In the genomic region with DNA sequence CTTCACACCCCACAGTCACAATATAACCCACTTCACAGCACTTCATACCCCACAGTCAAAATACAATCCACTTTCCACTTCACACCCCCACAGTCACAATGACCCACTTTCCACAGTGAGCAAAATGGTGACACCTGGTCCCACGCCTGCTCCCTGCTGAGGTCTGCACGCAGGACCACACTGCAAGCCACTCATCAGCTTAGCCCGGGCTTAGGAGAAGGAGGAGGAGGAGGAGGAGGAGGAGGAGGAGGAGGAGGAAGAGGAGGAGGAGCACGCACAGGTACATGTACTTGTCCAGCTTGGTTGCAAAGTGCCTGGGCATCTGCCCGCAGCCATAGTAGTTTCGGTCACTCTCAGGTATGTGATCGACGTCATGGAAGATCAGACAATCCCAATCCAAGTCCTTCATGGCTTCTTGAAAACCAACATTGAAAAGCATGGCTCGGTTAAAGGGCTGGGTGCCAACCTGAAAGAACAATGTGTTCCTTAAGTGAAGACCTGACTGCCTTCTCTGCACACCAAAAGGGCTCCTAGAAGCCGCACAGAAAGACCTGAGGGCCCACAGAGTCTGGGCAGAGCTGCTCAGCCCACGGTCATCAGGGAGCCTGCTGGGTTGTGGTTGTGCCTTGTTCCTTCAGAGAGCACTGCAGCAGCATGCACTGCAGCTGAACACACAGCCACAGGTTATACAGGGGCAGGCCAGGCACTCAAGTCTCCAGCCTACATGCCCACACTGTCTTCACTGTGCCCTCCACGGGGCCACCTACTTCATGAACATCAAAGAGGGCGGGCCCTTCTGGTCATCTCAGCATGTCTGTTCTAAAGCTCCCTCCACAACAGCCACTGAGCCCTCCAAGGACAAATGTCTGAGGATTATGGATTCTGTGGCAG, we compare ENCODE assay signal across 11 mouse cellular contexts. TPM values are rescaled to one million over a fixed set of nuclear protein-coding genes. Genes with fewer than 3 reads are reported as not detected.
DNase-seq lines count a peak whose midpoint lies in the region; ATAC-seq and TF ChIP-seq lines count a peak whose summit lies in the region.
"Had no signal": no experiment of that assay in that cellular context is flagged by ENCODE, and none has a peak within 500 bp of the region (broad histone marks: within the 10 kb centered on the region; RNA-seq: fewer than 3 reads in every experiment).

No protein-coding gene starts in this region.

- H3K4me2 ChIP-seq in intestine, postnatal 0 days (replicated peaks; ENCODE audit: low read depth), result no peak overlapping the region
- H3K4me2 ChIP-seq in heart, embryonic 11.5 days, result no peak overlapping the region
- H3K4me2 ChIP-seq: embryonic facial prominence, embryonic 15.5 days; stomach, embryonic 15.5 days had no signal

- H3K27me3 ChIP-seq in intestine, postnatal 0 days (replicated peaks; ENCODE audit: control insufficient read depth, insufficient read depth, low read length), result no peaks in the 10 kb centered on the region
- no peaks in the 10 kb centered on the region for H3K27me3 ChIP-seq in heart, embryonic 11.5 days (ENCODE audit: control insufficient read depth, insufficient read depth, low read length)
- H3K27me3 ChIP-seq: embryonic facial prominence, embryonic 15.5 days; stomach, embryonic 15.5 days had no signal

- H3K27ac ChIP-seq in intestine, postnatal 0 days (ENCODE audit: low read depth, low read length), result no peak overlapping the region
- H3K27ac ChIP-seq in heart, embryonic 11.5 days (ENCODE audit: low read depth, low read length), result no peak overlapping the region
- H3K27ac ChIP-seq: embryonic facial prominence, embryonic 15.5 days; macrophage; stomach, embryonic 15.5 days had no signal

- ATAC-seq in intestine, postnatal 0 days, result no peak
- ATAC-seq in heart, embryonic 11.5 days (replicated peaks; ENCODE audit: insufficient number of reproducible peaks, low FRiP score, low TSS enrichment), result no peak
- ATAC-seq: forebrain, postnatal 0 days had no signal

- peak; percentile 2 for DNase-seq in kidney, adult 18-20 months
- DNase-seq in kidney, postnatal 14 days, result no peak
- peak; percentile 4 for DNase-seq in thymus, postnatal 4 days
- DNase-seq in thymus, postnatal 36 days, result no peak
- DNase-seq in cerebellum, postnatal 36 days, result peak; percentile 23 to 31
- DNase-seq: forebrain, postnatal 0 days had no signal

- H3K4me1 ChIP-seq in intestine, postnatal 0 days (replicated peaks; ENCODE audit: control insufficient read depth, insufficient read depth, low read length), result no peaks in the 10 kb centered on the region
- H3K4me1 ChIP-seq in heart, embryonic 11.5 days (ENCODE audit: control insufficient read depth, insufficient read depth, low read length), result no peaks in the 10 kb centered on the region
- H3K4me1 ChIP-seq: embryonic facial prominence, embryonic 15.5 days had no signal

- peaks cover 90% of the 10 kb centered on the region for H3K36me3 ChIP-seq in intestine, postnatal 0 days (ENCODE audit: control insufficient read depth, insufficient read depth)
- H3K36me3 ChIP-seq in heart, embryonic 11.5 days (ENCODE audit: control insufficient read depth, insufficient read depth, low read length), result peaks cover 23% of the 10 kb centered on the region

- H3K9ac ChIP-seq in intestine, postnatal 0 days (ENCODE audit: low read depth, low read length), result no peak overlapping the region
- no peak overlapping the region for H3K9ac ChIP-seq in heart, embryonic 11.5 days (ENCODE audit: low read depth, low read length)
- H3K9ac ChIP-seq: embryonic facial prominence, embryonic 15.5 days; forebrain, postnatal 0 days; stomach, embryonic 15.5 days had no signal

- no peak for TF ChIP-seq CTCF in intestine, postnatal 0 days (IDR thresholded peaks at IDR 0.05; ENCODE audit: low read depth)

- H3K4me3 ChIP-seq in intestine, postnatal 0 days (ENCODE audit: low read depth, low read length), result no peak overlapping the region
- H3K4me3 ChIP-seq in heart, embryonic 11.5 days (ENCODE audit: low read depth, low read length), result no peak overlapping the region
- H3K4me3 ChIP-seq: embryonic facial prominence, embryonic 15.5 days; stomach, embryonic 15.5 days had no signal

- H3K9me3 ChIP-seq in intestine, postnatal 0 days (ENCODE audit: control insufficient read depth), result no peaks in the 10 kb centered on the region
- no peaks in the 10 kb centered on the region for H3K9me3 ChIP-seq in heart, embryonic 11.5 days (replicated peaks; ENCODE audit: control insufficient read depth, low read length)
- H3K9me3 ChIP-seq: embryonic facial prominence, embryonic 15.5 days; stomach, embryonic 15.5 days had no signal

- WGBS in intestine, postnatal 0 days, result 93% methylated on average over 13 of the region's 13 CpGs
- 93% methylated on average over 13 of the region's 13 CpGs for WGBS in heart, embryonic 11.5 days (ENCODE audit: insufficient replicate concordance)

RNA-seq across cellular contexts. Expression of a gene that starts 43.4 kb away (rescaled TPM):
- polyA plus RNA-seq in intestine, postnatal 0 days (2015; fragmentation: Nextera tagmentation; extraction: Ambion mirVana), result 22.4 and 26.6 TPM in 2 replicates
- 16.1 and 24.5 TPM in 2 replicates for polyA plus RNA-seq in heart, embryonic 11.5 days (2014; fragmentation: Nextera tagmentation; extraction: Ambion mirVana)

Comparison
In these comparisons a context has a peak if more than half of its experiments do, and no peak if none do; other contexts are left out.
1. DNase-seq: peak in kidney, adult 18-20 months (single experiment), thymus, postnatal 4 days (single experiment) and cerebellum, postnatal 36 days (2 of 2); none in kidney, postnatal 14 days (single experiment) and thymus, postnatal 36 days (0 of 2).